Mouse (Mus musculus) hindbrain, embryonic 12.5 days (tissue): ENCODE results near the gene Tmed8. TPM values are rescaled to one million over a fixed set of nuclear protein-coding genes. Genes with fewer than 3 reads are reported as not detected.
"Not testable (repeated sequence)": the region's sequence is repeated elsewhere in the genome, so short reads cannot be mapped to it uniquely, and the experiment has no call there.

Experiments used
- ATAC-seq: fragments of 200-750 bp; cut with Nextera tagmentation; 2 replicates; pipeline ENCODE4 v1.8.0; 2017; ENCODE audit warnings: moderate TSS enrichment; ENCODE audit not compliant: low FRiP score
- H3K27ac ChIP-seq: fragments of 300-500 bp; sonication (generic); 2 replicates; pipeline ENCODE4 v1.5.1; 2016; ENCODE audit warnings: mild to moderate bottlenecking
- H3K27me3 ChIP-seq: fragments of 300-500 bp; sonication (generic); 2 replicates; pipeline ENCODE4 v1.6.1; 2016; ENCODE audit warnings: mild to moderate bottlenecking
- H3K36me3 ChIP-seq: fragments of 300-500 bp; sonication (generic); 2 replicates; pipeline ENCODE4 v1.6.1; 2016; ENCODE audit warnings: mild to moderate bottlenecking
- H3K4me1 ChIP-seq: fragments of 300-500 bp; sonication (generic); 2 replicates; pipeline ENCODE4 v1.6.1; 2016
- H3K4me2 ChIP-seq: fragments of 300-500 bp; sonication (generic); replicated peaks from 2 replicates; pipeline ENCODE4 v1.6.1; 2016; ENCODE audit warnings: mild to moderate bottlenecking
- H3K4me3 ChIP-seq: fragments of 300-500 bp; sonication (generic); 2 replicates; pipeline ENCODE4 v1.5.1; 2016; ENCODE audit warnings: mild to moderate bottlenecking
- H3K9ac ChIP-seq: fragments of 300-500 bp; sonication (generic); 2 replicates; pipeline ENCODE4 v1.6.1; 2016; ENCODE audit warnings: mild to moderate bottlenecking, moderate library complexity
- H3K9me3 ChIP-seq: fragments of 300-500 bp; sonication (generic); replicated peaks from 2 replicates; pipeline ENCODE4 v1.6.1; 2016; ENCODE audit warnings: mild to moderate bottlenecking
- WGBS: fragments of 180-500 bp; shearing (Covaris S2); methylation state at CpG from one replicate; pipeline ENCODE4 v1.1.7; 2016; 5-methylcytosine and 5-hydroxymethylcytosine counted together
- polyA plus RNA-seq: library from polyadenylated mRNA; unstranded; fragments of >200 nt; fragmentation: Nextera tagmentation; extraction: Ambion mirVana; gene quantifications from 2 replicates; pipeline ENCODE4 v1.2.1, GENCODE M21; 2016

The Tmed8 gene
- 5.4 and 6.0 TPM in 2 replicates for polyA plus RNA-seq

DNA sequence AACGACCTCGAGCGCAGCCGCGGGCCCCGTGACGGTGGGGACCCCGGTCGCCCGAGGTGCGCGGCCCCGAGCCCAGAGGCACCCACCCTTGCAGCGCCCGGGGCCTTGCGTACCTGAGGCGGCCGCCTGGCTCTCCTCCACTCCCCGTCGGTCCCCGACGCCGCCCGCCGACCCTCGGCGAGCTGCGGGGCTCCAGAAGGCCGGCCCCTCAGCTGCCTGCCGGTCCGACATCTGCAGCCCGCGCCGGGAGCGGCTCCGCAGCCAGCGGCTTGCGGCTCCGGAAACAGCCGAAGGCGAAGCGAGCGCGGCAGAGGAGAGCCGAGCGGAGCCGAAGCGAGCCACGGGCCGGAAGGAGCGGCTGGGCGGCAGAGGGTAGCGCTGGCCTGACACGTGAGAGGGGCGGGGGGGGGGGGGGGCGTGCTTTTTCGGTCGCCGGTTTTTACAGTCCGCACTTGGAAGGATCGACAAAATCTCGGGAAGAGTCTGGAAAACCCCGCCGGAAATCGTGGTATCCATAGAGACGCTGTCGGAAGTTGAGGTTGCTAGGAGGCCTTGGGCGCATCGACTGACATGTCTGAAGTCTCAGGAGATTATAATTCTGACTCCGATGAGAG, at the start of gene Tmed8:
TSS of gene Tmed8 (minus strand) at position 482 of the 614 bp plus-strand sequence.
- Histone ChIP-seq H3K27me3 (no peaks in the 10 kb centered on the region), H3K27ac (peak within 1 kb of the TSS; percentile 93), H3K4me1 (peaks cover 19% of the 10 kb centered on the region), H3K4me3 (peak within 1 kb of the TSS; percentile 89), H3K36me3 (no peaks in the 10 kb centered on the region), H3K9me3 (no peaks in the 10 kb centered on the region), H3K9ac (peak within 1 kb of the TSS; percentile 92), H3K4me2 (peak within 1 kb of the TSS; percentile 80)
- ATAC-seq, result peak; percentile 95
- WGBS, result 1% methylated on average over 63 of the region's 70 CpGs

DNA sequence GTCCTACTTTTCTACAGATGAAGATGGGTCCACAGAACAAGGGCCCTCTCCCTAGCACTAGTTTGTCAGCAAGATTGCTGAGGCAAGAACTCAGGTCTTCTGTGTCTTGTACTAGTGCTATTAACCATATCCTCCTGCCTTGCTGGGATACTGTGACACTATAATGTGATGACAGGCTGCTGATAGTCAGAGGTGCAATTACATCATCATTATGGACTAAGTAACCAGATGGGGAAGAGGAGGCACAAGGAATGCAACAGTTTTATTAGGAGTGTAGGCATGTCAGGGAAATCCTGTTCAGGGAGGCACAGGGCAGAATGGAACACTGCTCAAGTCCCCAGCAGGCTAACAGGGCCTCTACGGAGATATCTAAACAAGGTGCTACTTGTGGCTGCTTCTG, 38.4 kb upstream of the Tmed8 start, which contains the start of gene Noxred1:
TSS of gene Noxred1 (minus strand) at position 101 of the 400 bp plus-strand sequence.
- no peaks in the 10 kb centered on the region for H3K9me3 ChIP-seq
- H3K4me2 ChIP-seq, result no peak within 1 kb of the TSS
- no peak within 1 kb of the TSS for H3K27ac ChIP-seq
- no peak within 1 kb of the TSS for H3K4me3 ChIP-seq
- peaks cover 53% of the 10 kb centered on the region for H3K36me3 ChIP-seq
- WGBS, result 100% methylated on average over 1 of the region's 1 CpGs
- no peak within 1 kb of the TSS for H3K9ac ChIP-seq
- H3K27me3 ChIP-seq, result no peaks in the 10 kb centered on the region
- ATAC-seq, result no peak
- no peaks in the 10 kb centered on the region for H3K4me1 ChIP-seq

DNA sequence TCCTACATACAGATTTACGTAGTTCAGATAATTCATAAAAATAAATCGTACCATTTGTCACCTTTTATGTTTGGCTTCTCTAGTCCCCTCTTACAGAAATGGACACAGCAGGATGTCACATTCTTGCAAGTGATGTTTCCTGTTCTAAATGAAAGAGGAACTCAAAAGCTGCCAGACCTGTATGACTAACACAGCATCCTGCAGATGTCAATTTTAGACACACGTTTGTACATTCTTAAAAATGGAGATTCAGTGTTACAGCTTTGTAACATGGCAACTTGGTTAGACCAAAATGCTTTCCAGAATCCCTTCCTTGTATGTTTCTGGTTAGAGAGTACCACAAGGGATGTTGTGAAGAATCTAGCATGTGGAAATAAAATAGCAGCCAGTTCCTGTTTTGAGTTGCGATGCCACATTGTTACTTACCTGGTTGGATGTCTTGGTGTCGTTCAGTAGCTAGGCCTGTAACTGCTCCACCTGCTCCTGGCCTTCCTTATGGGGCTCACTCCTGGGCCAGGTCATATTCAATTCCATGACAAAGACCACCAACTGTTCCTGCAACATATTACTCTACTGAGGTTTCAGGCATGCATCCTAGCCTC, 36.7 kb upstream of the Tmed8 start:
- H3K4me1 ChIP-seq, result no peaks in the 10 kb centered on the region
- H3K27ac ChIP-seq, result no peak overlapping the region
- ATAC-seq, result no peak
- H3K9ac ChIP-seq, result no peak overlapping the region
- peaks cover 45% of the 10 kb centered on the region for H3K36me3 ChIP-seq
- H3K9me3 ChIP-seq, result no peaks in the 10 kb centered on the region
- H3K4me3 ChIP-seq, result no peak overlapping the region
- no peak overlapping the region for H3K4me2 ChIP-seq
- no peaks in the 10 kb centered on the region for H3K27me3 ChIP-seq
- WGBS, result 86% methylated on average over 5 of the region's 5 CpGs

DNA sequence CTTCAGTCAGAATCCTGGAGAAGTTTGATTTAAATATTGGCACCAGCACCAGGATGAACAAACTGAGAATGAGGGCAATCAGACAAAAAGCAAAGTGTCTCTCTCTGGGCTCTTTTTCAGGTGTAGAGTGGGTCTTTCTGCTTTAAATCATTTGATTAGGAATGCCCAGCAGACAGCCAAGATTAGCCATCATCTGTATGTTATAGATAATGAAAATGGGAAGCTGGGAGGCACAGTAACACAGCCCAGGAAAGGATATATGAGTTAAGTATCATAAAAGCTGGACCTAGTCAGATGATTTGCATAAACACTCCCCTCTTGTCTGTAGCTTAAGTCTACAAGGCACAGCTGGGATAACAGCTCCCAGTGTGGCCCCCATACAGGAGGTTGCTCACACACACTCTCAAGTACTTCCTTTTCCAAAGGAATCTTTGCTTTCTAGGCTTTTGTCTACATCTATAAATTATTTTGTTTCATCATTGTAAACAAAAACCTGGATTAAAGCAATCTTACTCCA, 30.2 kb upstream of the Tmed8 start:
- ATAC-seq, result no peak
- Histone ChIP-seq H3K27ac (no peak overlapping the region), H3K9me3 (0 out of 2 replicates have a peak, but pooled peaks cover 4% of the 10 kb centered on the region), H3K4me1 (no peaks in the 10 kb centered on the region), H3K4me2 (no peak overlapping the region), H3K36me3 (0 out of 2 replicates have a peak, but pooled peaks cover 3% of the 10 kb centered on the region), H3K4me3 (no peak overlapping the region), H3K27me3 (no peaks in the 10 kb centered on the region), H3K9ac (no peak overlapping the region)

DNA sequence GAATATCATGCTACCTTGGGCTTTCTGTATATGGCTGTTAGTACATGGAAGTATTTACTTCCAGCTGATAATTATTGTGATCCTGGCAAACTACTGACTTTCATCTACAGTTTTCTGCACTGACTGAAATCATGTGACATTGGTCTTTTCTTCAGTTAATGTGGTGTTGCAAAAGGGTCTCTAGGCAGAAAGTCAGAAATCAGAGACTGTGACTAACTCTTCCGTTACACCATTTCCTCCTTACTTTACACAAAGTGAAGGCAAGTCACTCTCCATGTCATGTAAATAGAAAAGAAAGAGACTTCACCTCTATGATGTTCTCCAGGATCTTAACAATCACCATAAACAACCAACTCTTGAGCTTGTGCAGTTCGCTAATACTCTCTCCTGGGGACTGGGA, 29.4 kb upstream of the Tmed8 start:
- ATAC-seq, result no peak
- WGBS, result 96% methylated on average over 2 of the region's 2 CpGs
- 0 out of 2 replicates have a peak, but pooled peaks cover 4% of the 10 kb centered on the region for H3K9me3 ChIP-seq

DNA sequence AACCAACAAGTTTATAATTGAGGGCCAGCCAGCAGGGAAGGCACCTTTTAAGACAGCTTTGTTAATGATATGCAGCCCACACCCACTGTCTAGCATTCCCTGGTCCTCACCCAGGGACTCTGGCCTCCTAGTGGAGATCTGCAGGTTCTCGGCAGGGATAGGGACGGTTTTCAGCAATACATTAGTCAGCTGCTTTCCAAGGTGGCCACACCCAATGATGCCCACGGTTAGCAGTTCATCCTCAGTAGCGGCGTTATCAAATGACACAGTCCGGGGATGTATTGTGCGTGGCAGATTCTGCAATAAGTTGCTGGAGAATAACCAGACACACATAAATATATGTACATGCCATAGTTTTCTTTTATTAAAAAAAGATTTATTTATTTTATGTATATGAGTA, 26.5 kb upstream of the Tmed8 start:
- Histone ChIP-seq H3K4me1 (no peaks in the 10 kb centered on the region), H3K9ac (no peak overlapping the region), H3K9me3 (0 out of 2 replicates have a peak, but pooled peaks cover 4% of the 10 kb centered on the region), H3K4me3 (no peak overlapping the region), H3K27ac (no peak overlapping the region), H3K36me3 (0 out of 2 replicates have a peak, but pooled peaks cover 3% of the 10 kb centered on the region), H3K4me2 (no peak overlapping the region), H3K27me3 (no peaks in the 10 kb centered on the region)
- ATAC-seq, result no peak
- WGBS, result 72% methylated on average over 7 of the region's 7 CpGs

More for the DNA sequence above, 29.4 kb upstream of the Tmed8 start:
- Histone ChIP-seq H3K27ac (no peak overlapping the region), H3K4me2 (no peak overlapping the region), H3K9ac (no peak overlapping the region), H3K4me3 (no peak overlapping the region), H3K4me1 (no peaks in the 10 kb centered on the region), H3K36me3 (0 out of 2 replicates have a peak, but pooled peaks cover 3% of the 10 kb centered on the region), H3K27me3 (no peaks in the 10 kb centered on the region)

DNA sequence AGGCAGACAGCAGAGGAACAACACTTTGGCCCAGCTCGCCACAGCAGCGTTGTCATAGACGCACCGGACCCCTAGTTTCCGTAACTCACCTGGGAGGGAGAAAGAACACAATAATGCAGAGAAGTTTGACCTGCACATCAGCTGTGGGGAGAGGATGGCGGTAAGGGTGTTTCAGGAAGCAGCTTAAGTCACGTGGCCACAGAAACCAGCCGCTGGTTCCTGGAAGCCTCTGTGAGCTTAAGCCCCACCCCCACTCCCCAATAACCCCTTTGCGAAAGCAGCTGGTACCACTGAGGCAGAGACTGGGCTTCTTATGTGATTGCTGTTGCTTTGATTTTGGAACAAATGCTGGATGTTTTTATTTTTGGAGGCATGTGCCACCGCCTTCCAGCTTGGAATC, 24.7 kb upstream of the Tmed8 start:
- no peak overlapping the region for H3K4me2 ChIP-seq
- H3K27ac ChIP-seq, result no peak overlapping the region
- no peaks in the 10 kb centered on the region for H3K4me1 ChIP-seq
- H3K9ac ChIP-seq, result no peak overlapping the region
- 0 out of 2 replicates have a peak, but pooled peaks cover 4% of the 10 kb centered on the region for H3K9me3 ChIP-seq
- 0 out of 2 replicates have a peak, but pooled peaks cover 3% of the 10 kb centered on the region for H3K36me3 ChIP-seq
- no peak for ATAC-seq
- 76% methylated on average over 10 of the region's 10 CpGs for WGBS
- no peaks in the 10 kb centered on the region for H3K27me3 ChIP-seq
- no peak overlapping the region for H3K4me3 ChIP-seq

DNA sequence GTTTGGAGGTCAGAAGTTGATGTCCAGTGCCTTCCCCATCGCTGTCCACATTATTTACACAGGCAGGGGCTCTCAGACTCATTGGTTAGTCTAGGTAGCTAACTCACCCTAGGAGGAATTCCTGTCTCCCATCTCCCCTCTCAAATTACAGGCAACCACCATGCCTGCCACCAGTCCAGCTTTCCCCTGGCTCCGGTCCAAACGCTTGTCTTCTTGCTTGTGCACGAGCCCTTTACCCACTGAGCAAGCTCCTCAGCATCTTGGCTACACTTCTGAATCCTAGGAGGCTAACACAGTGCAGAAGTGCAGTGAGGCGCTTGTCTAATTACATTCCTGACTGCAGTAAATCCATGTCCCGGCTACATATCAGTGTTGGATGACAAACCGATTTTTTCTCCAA, 19.1 kb upstream of the Tmed8 start:
- Histone ChIP-seq H3K4me2 (no peak overlapping the region), H3K4me1 (peaks cover 3% of the 10 kb centered on the region; the same call in 1 of the 2 replicates), H3K36me3 (no peaks in the 10 kb centered on the region), H3K9ac (no peak overlapping the region), H3K27me3 (no peaks in the 10 kb centered on the region), H3K4me3 (no peak overlapping the region), H3K9me3 (no peaks in the 10 kb centered on the region), H3K27ac (no peak overlapping the region)
- WGBS, result 72% methylated on average over 7 of the region's 7 CpGs
- no peak for ATAC-seq

DNA sequence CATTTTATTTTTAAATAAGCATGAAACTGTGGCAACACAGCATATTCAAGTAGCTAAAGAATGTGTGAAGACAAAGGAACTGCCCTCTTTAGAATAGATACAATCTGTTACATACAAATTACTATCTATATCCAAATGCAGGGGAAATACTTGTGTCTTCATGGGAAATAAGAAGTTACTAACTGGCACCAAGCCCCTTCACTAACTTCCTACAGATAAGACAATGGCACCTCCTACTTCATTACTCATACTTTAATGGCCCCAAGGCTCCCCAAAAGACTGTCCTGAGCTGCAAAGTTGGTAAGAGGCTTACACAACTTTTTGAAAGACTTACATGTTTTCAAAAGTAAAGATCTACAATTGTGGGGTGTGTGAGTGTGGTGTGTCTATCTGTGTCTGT, 17.3 kb upstream of the Tmed8 start:
- no peaks in the 10 kb centered on the region for H3K36me3 ChIP-seq
- H3K27me3 ChIP-seq, result no peaks in the 10 kb centered on the region
- no peaks in the 10 kb centered on the region for H3K9me3 ChIP-seq
- H3K4me1 ChIP-seq, result peaks cover 3% of the 10 kb centered on the region; the same call in 1 of the 2 replicates
- no peak overlapping the region for H3K9ac ChIP-seq
- ATAC-seq, result no peak
- no peak overlapping the region for H3K27ac ChIP-seq
- H3K4me3 ChIP-seq, result no peak overlapping the region
- no peak overlapping the region for H3K4me2 ChIP-seq

DNA sequence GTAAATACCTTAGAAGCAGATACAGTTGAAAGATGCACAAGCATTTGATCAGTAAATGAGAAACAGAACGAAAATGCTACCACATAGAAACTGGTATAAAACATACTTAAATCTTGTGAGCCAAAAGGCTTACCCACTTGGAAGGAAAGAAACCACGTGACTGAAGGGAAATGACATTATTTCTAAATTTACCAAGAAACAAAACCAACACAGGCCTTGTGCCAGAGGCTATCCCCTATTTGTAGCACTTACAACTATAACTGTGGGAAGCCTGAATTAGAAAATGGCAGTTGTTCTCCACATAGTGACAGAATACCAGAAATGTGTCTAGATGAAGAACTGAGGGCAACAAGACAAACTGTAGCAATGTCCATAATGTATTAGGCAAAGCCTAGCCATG, 15.8 kb upstream of the Tmed8 start:
- 71% methylated on average over 2 of the region's 2 CpGs for WGBS

DNA sequence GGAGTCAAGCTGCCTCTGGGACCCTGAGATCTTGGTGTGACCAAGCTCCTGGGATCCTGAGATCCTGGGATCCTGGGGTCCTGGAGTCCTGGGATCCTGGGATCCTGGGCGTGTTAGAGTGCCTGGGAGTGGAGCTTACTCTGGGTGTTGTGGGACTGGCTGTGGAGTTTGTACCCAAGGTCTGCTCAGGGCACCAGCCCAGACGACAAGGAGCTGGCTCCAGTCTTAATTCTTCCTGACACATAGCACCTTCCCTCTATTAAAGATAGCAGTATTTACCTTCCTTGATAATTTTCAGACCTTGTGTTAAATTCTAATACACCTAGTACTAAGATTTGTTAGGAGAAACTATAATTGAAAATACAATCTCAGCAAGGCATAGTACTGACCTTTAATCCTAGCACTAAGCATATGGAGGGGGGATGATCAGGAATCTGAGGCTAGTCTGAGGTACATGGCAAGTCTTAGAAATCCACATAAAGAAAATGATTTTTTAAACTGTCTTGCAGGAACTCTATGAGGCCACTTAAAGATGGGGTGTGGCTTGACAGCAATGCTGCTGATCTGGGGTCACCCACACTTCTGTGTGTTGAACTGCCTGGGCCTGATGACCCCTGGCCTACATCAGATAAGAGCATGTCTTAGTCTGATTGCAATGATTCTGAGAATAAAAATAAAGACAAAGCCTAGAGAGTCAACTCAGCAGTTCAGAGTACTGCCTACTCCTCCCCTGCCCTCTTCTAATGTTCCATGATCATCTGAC, 12.8 kb upstream of the Tmed8 start:
- ATAC-seq, result no peak
- no peaks in the 10 kb centered on the region for H3K4me1 ChIP-seq

More for the DNA sequence above, 15.8 kb upstream of the Tmed8 start:
- Histone ChIP-seq H3K4me2 (no peak overlapping the region), H3K27me3 (no peaks in the 10 kb centered on the region), H3K36me3 (no peaks in the 10 kb centered on the region), H3K9me3 (no peaks in the 10 kb centered on the region), H3K4me3 (no peak overlapping the region), H3K4me1 (peaks cover 3% of the 10 kb centered on the region; the same call in 1 of the 2 replicates), H3K9ac (no peak overlapping the region), H3K27ac (no peak overlapping the region)
- no peak for ATAC-seq

DNA sequence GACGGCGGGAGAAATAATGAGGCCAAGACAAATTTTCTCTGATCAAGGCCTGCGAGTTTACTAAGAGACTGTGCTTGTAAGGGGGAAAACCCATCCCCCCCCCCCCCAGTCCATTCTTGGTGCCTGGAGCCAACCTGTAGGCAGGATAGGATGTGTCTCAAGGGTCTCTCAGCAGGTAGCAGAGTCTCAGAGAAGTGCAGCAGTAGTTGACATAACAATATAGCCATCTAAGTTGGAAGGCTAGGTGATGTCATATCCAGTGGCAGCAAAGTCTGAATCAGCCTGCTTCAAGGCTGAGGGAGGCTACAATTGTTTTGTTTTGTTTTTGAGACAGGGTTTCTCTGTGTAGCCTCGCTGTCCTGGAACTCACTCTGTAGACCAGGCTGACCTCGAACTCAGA, 5.5 kb upstream of the Tmed8 start:
- not testable (repeated sequence) for H3K4me2 ChIP-seq, H3K4me3 ChIP-seq, H3K4me1 ChIP-seq, H3K9me3 ChIP-seq, H3K9ac ChIP-seq, H3K27ac ChIP-seq, H3K27me3 ChIP-seq, H3K36me3 ChIP-seq, ATAC-seq
- 91% methylated on average over 5 of the region's 5 CpGs for WGBS

More for the DNA sequence above, 12.8 kb upstream of the Tmed8 start:
- WGBS, result 63% methylated on average over 2 of the region's 2 CpGs
- H3K27ac ChIP-seq, result no peak overlapping the region
- no peaks in the 10 kb centered on the region for H3K36me3 ChIP-seq
- H3K9ac ChIP-seq, result no peak overlapping the region
- no peak overlapping the region for H3K4me2 ChIP-seq
- H3K9me3 ChIP-seq, result no peaks in the 10 kb centered on the region
- no peaks in the 10 kb centered on the region for H3K27me3 ChIP-seq
- H3K4me3 ChIP-seq, result no peak overlapping the region
